Mouse (Mus musculus) megakaryocyte, embryonic 14.5 days (primary cell): ENCODE results near the gene Upk1b.

Source experiments
- FLI1 ChIP-seq: IDR thresholded peaks from 2 replicates; pipeline ENCODE4 v1.6.1; 2012; ENCODE audit warnings: low read length, inconsistent platforms, mixed read lengths
- GATA1 ChIP-seq: IDR thresholded peaks from 3 replicates; pipeline ENCODE4 v1.6.1; 2012; ENCODE audit warnings: mixed read lengths, low read length, inconsistent platforms, borderline replicate concordance

GRCm38 (mm10) chr16:38766671-38767070, 33.5 kb downstream of the Upk1b start:
- no peak for TF ChIP-seq GATA1
- TF ChIP-seq FLI1: no peak
